Mouse (Mus musculus) stomach, postnatal 0 days (tissue): Measurements from ENCODE around the gene Enthd1.

Experiments
- CTCF ChIP-seq: IDR thresholded peaks from 2 replicates; pipeline ENCODE4 v1.5.1; 2016; ENCODE audit warnings: antibody characterized with exemption, low read depth, mild to moderate bottlenecking, moderate library complexity
- EP300 ChIP-seq: optimal IDR thresholded peaks from 2 replicates; pipeline ENCODE3; 2016; ENCODE audit warnings: antibody characterized with exemption

DNA sequence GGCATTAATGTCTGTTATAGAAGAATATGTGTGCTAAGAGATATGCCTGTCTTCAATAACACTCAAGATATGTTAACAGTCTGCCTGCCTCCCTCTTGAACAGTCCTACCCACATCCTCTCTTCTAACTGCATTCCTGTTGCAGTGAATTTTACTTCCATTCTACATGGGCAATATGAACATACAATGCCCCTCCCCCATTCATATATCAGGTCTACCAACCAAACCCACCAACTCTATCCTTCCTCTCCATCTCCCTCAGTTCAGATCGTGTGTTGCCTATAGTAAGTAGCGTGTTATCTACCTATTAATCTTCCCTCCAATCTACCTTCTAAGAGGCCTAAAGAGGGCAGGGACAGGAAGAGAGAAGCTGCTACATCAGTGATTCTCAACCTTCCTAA is 26.9 kb downstream of the Enthd1 start:
- TF ChIP-seq CTCF (no peak), EP300 (no peak)
